Mouse (Mus musculus): ENCODE results near the gene Ctsw. TPM values are rescaled to one million over a fixed set of nuclear protein-coding genes. Genes with fewer than 3 reads are reported as not detected.
A peak's percentile ranks its signal among the peaks of the same experiment; 100 is the strongest.

The Ctsw gene
- polyA plus RNA-seq, 1 experiment from 2014 or later = 1.7 TPM

GRCm38 (mm10) chr19:5472857-5473256 lies 4.5 kb upstream of the Ctsw start:
- Histone ChIP-seq H3K27me3 (ENCODE audit: low read depth, poor library complexity, severe bottlenecking) (peaks cover 10% of the 10 kb centered on the region; the same call in 1 of the 2 replicates), H3K36me3 (peaks cover 7% of the 10 kb centered on the region), H3K27ac (replicated peaks) (no peak overlapping the region), H3K4me3 (no peak overlapping the region), H3K4me1 (peaks cover 27% of the 10 kb centered on the region), H3K9me3 (replicated peaks) (no peaks in the 10 kb centered on the region)
- no peak for DNase-seq (ENCODE audit: low spot score)
- 86% methylated on average over 3 of the region's 3 CpGs for WGBS

- 63% methylated on average over 5 of the region's 5 CpGs for WGBS
- H3K27me3 ChIP-seq (ENCODE audit: low read depth, poor library complexity, severe bottlenecking) = peaks cover 10% of the 10 kb centered on the region; the same call in 1 of the 2 replicates
- H3K4me3 ChIP-seq = no peak overlapping the region
- H3K27ac ChIP-seq (replicated peaks) = no peak overlapping the region
- no peaks in the 10 kb centered on the region for H3K9me3 ChIP-seq (replicated peaks)
- DNase-seq (ENCODE audit: low spot score) = no peak
- H3K36me3 ChIP-seq = peaks cover 8% of the 10 kb centered on the region
- H3K4me1 ChIP-seq = peaks cover 27% of the 10 kb centered on the region
Measured at GRCm38 (mm10) chr19:5471846-5472245, 3.5 kb upstream of the Ctsw start.

- no peaks in the 10 kb centered on the region for H3K9me3 ChIP-seq (replicated peaks)
- H3K4me3 ChIP-seq = no peak overlapping the region
- 90% methylated on average over 6 of the region's 6 CpGs for WGBS
- peaks cover 57% of the 10 kb centered on the region for H3K36me3 ChIP-seq
- H3K27ac ChIP-seq (replicated peaks) = no peak overlapping the region
- H3K4me1 ChIP-seq = peaks cover 10% of the 10 kb centered on the region
- no peaks in the 10 kb centered on the region for H3K27me3 ChIP-seq (ENCODE audit: low read depth, poor library complexity, severe bottlenecking)
- DNase-seq (ENCODE audit: low spot score) = no peak
Measured at GRCm38 (mm10) chr19:5466916-5467500, 1.3 kb downstream of the Ctsw start.

GRCm38 (mm10) chr19:5465037-5465436 lies 3.3 kb downstream of the Ctsw start:
- Histone ChIP-seq H3K27me3 (ENCODE audit: low read depth, poor library complexity, severe bottlenecking) (no peaks in the 10 kb centered on the region), H3K4me1 (peaks cover 22% of the 10 kb centered on the region), H3K36me3 (peaks cover 58% of the 10 kb centered on the region), H3K9me3 (replicated peaks) (no peaks in the 10 kb centered on the region), H3K27ac (replicated peaks) (no peak overlapping the region), H3K4me3 (no peak overlapping the region)
- WGBS = 94% methylated on average over 8 of the region's 8 CpGs
- DNase-seq (ENCODE audit: low spot score) = no peak

- peaks cover 58% of the 10 kb centered on the region for H3K36me3 ChIP-seq
- peaks cover 27% of the 10 kb centered on the region for H3K4me1 ChIP-seq
- peaks cover 9% of the 10 kb centered on the region for H3K27me3 ChIP-seq (ENCODE audit: low read depth, poor library complexity, severe bottlenecking)
- H3K27ac ChIP-seq (replicated peaks) = peak overlapping the region; percentile 66
- no peaks in the 10 kb centered on the region for H3K9me3 ChIP-seq (replicated peaks)
- DNase-seq (ENCODE audit: low spot score) = peak; percentile 78
- 58% methylated on average over 15 of the region's 15 CpGs for WGBS
- H3K4me3 ChIP-seq = peak overlapping the region; percentile 35
Measured at GRCm38 (mm10) chr19:5463791-5464562, 4.3 kb downstream of the Ctsw start.

- Histone ChIP-seq H3K27ac (replicated peaks) (no peak overlapping the region), H3K9me3 (replicated peaks) (no peaks in the 10 kb centered on the region), H3K36me3 (peaks cover 58% of the 10 kb centered on the region), H3K27me3 (ENCODE audit: low read depth, poor library complexity, severe bottlenecking) (peaks cover 17% of the 10 kb centered on the region), H3K4me1 (peaks cover 27% of the 10 kb centered on the region), H3K4me3 (peak overlapping the region; percentile 14; the same call in 1 of the 2 replicates)
- DNase-seq (ENCODE audit: low spot score) = no peak
- WGBS = 90% methylated on average over 9 of the region's 9 CpGs
Measured at GRCm38 (mm10) chr19:5463212-5463611, 5.1 kb downstream of the Ctsw start.

- DNase-seq (ENCODE audit: low spot score) = no peak
- Histone ChIP-seq H3K36me3 (peaks cover 45% of the 10 kb centered on the region), H3K9me3 (replicated peaks) (no peaks in the 10 kb centered on the region), H3K27ac (replicated peaks) (no peak overlapping the region), H3K4me1 (peaks cover 45% of the 10 kb centered on the region), H3K27me3 (ENCODE audit: low read depth, poor library complexity, severe bottlenecking) (peaks cover 20% of the 10 kb centered on the region), H3K4me3 (peak overlapping the region; percentile 73)
- WGBS = 89% methylated on average over 6 of the region's 6 CpGs
Measured at GRCm38 (mm10) chr19:5461411-5461810, 6.9 kb downstream of the Ctsw start.

GRCm38 (mm10) chr19:5460465-5460911 lies 7.8 kb downstream of the Ctsw start, which contains the start of gene Fibp:
Gene Fibp (plus strand): TSS chr19:5460615.
- peak; percentile 93 for DNase-seq (ENCODE audit: low spot score)
- Histone ChIP-seq H3K4me1 (peaks cover 54% of the 10 kb centered on the region), H3K4me3 (peak within 1 kb of the TSS; percentile 73), H3K27ac (replicated peaks) (peak within 1 kb of the TSS; percentile 83), H3K36me3 (peaks cover 36% of the 10 kb centered on the region), H3K9me3 (replicated peaks) (no peaks in the 10 kb centered on the region), H3K27me3 (ENCODE audit: low read depth, poor library complexity, severe bottlenecking) (peaks cover 22% of the 10 kb centered on the region)
- under 1% methylated on average over 32 of the region's 32 CpGs for WGBS

GRCm38 (mm10) chr19:5459896-5460295 lies 8.4 kb downstream of the Ctsw start:
- no peak for DNase-seq (ENCODE audit: low spot score)
- no peaks in the 10 kb centered on the region for H3K9me3 ChIP-seq (replicated peaks)
- peak overlapping the region; percentile 83 for H3K27ac ChIP-seq (replicated peaks)
- H3K4me1 ChIP-seq = peaks cover 60% of the 10 kb centered on the region
- peaks cover 25% of the 10 kb centered on the region for H3K27me3 ChIP-seq (ENCODE audit: low read depth, poor library complexity, severe bottlenecking)
- WGBS = 33% methylated on average over 3 of the region's 3 CpGs
- peaks cover 35% of the 10 kb centered on the region for H3K36me3 ChIP-seq
- peak overlapping the region; percentile 73 for H3K4me3 ChIP-seq

- whole genome bisulfite sequencing = 67% methylated on average over 7 of the region's 7 CpGs
- no peak overlapping the region for H3K27ac ChIP-seq (replicated peaks)
- peaks cover 25% of the 10 kb centered on the region for H3K27me3 ChIP-seq (ENCODE audit: low read depth, poor library complexity, severe bottlenecking)
- H3K9me3 ChIP-seq (replicated peaks) = no peaks in the 10 kb centered on the region
- H3K4me3 ChIP-seq = no peak overlapping the region
- H3K36me3 ChIP-seq = peaks cover 35% of the 10 kb centered on the region
- peaks cover 59% of the 10 kb centered on the region for H3K4me1 ChIP-seq
- DNase-seq (ENCODE audit: low spot score) = no peak
Measured at GRCm38 (mm10) chr19:5459019-5459418, 9.3 kb downstream of the Ctsw start.

- peaks cover 25% of the 10 kb centered on the region for H3K27me3 ChIP-seq (ENCODE audit: low read depth, poor library complexity, severe bottlenecking)
- peak within 1 kb of the TSS; percentile 91 for H3K27ac ChIP-seq (replicated peaks)
- WGBS = 15% methylated on average over 14 of the region's 14 CpGs
- H3K4me3 ChIP-seq = peak within 1 kb of the TSS; percentile 68
- peaks cover 28% of the 10 kb centered on the region for H3K36me3 ChIP-seq
- no peaks in the 10 kb centered on the region for H3K9me3 ChIP-seq (replicated peaks)
- peaks cover 54% of the 10 kb centered on the region for H3K4me1 ChIP-seq
- DNase-seq (ENCODE audit: low spot score) = no peak
Measured at GRCm38 (mm10) chr19:5457746-5458442, 10.4 kb downstream of the Ctsw start, which contains the start of gene Ccdc85b. Gene Ccdc85b (minus strand): TSS chr19:5457894.

GRCm38 (mm10) chr19:5456922-5457745 lies 11.2 kb downstream of the Ctsw start:
- under 1% methylated on average over 70 of the region's 70 CpGs for WGBS
- peaks cover 21% of the 10 kb centered on the region for H3K36me3 ChIP-seq

More at GRCm38 (mm10) chr19:5456922-5457745, 11.2 kb downstream of the Ctsw start:
- peaks cover 25% of the 10 kb centered on the region for H3K27me3 ChIP-seq (ENCODE audit: low read depth, poor library complexity, severe bottlenecking)
- no peaks in the 10 kb centered on the region for H3K9me3 ChIP-seq (replicated peaks)
- peak overlapping the region; percentile 68 for H3K4me3 ChIP-seq
- H3K27ac ChIP-seq (replicated peaks) = peak overlapping the region; percentile 91
- H3K4me1 ChIP-seq = peaks cover 54% of the 10 kb centered on the region
- DNase-seq (ENCODE audit: low spot score) = peak; percentile 95
